Mouse (Mus musculus): ENCODE data around the gene Tia1. TPM values are rescaled to one million over a fixed set of nuclear protein-coding genes. Genes with fewer than 3 reads are reported as not detected.

The Tia1 gene
- total and polyA plus RNA-seq, 2 experiments from 2014 or later: 67.8 to 76.7 TPM

- TF ChIP-seq EP300 (IDR thresholded peaks at IDR 0.05; ENCODE audit: low read depth) (peak; percentile 90), CTCF (IDR thresholded peaks at IDR 0.05; ENCODE audit: low read depth) (peak; percentile 99)
- ATAC-seq (ENCODE audit: insufficient read depth, low read depth): peak; percentile 90
- Histone ChIP-seq H3K4me3 (ENCODE audit: low read depth, low read length) (peak overlapping the region; percentile 54), H3K27me3 (ENCODE audit: control insufficient read depth, insufficient read depth, low read length) (no peaks in the 10 kb centered on the region), H3K9me3 (replicated peaks; ENCODE audit: control insufficient read depth, low read length) (no peaks in the 10 kb centered on the region), H3K27ac (ENCODE audit: low read depth) (peak overlapping the region; percentile 95), H3K4me2 (ENCODE audit: low read depth, low read length) (peak overlapping the region; percentile 63), H3K9ac (replicated peaks; ENCODE audit: low read depth, low read length) (peak overlapping the region; percentile 66), H3K36me3 (replicated peaks; ENCODE audit: control insufficient read depth, insufficient read depth, low read length) (peaks cover 17% of the 10 kb centered on the region), H3K4me1 (ENCODE audit: control insufficient read depth, insufficient read depth) (peaks cover 51% of the 10 kb centered on the region)
- DNase-seq (ENCODE audit: low spot score): peak; percentile 98
- WGBS: under 1% methylated on average over 56 of the region's 56 CpGs
Measured at GRCm38 (mm10) chr6:86472100-86472955, 68.3 kb downstream of the Tia1 start.

DNA sequence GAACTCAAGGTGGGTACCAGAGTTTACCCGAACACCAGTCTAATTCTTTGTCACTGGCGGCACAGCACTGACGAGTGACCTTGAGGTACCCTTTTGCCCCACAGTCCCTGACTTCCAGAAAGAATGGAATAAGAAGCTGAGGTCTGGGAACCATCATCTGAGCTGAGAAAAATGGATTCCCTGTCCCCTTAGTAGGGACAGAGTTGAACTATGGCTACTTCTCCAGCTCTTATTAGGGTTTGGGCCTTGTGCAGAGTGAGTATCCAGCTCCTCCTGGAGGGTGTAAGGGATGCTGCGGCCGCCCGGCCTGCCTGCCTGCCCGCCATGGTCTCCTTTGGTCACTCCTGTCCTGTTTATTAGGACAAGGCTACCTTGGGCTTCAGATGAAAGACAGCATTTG, 69.1 kb downstream of the Tia1 start:
- Histone ChIP-seq H3K4me2 (ENCODE audit: low read depth, low read length) (peak overlapping the region; percentile 63), H3K4me1 (ENCODE audit: control insufficient read depth, insufficient read depth) (peaks cover 58% of the 10 kb centered on the region), H3K9ac (replicated peaks; ENCODE audit: low read depth, low read length) (peak overlapping the region; percentile 66; the same call in 1 of the 2 replicates), H3K27ac (ENCODE audit: low read depth) (peak overlapping the region; percentile 95), H3K9me3 (replicated peaks; ENCODE audit: control insufficient read depth, low read length) (no peaks in the 10 kb centered on the region), H3K36me3 (replicated peaks; ENCODE audit: control insufficient read depth, insufficient read depth, low read length) (peaks cover 11% of the 10 kb centered on the region), H3K27me3 (ENCODE audit: control insufficient read depth, insufficient read depth, low read length) (no peaks in the 10 kb centered on the region), H3K4me3 (ENCODE audit: low read depth, low read length) (peak overlapping the region; percentile 54; the same call in 1 of the 2 replicates)
- TF ChIP-seq EP300 (IDR thresholded peaks at IDR 0.05; ENCODE audit: low read depth) (no peak), CTCF (IDR thresholded peaks at IDR 0.05; ENCODE audit: low read depth) (no peak)
- no peak for DNase-seq (ENCODE audit: low spot score)
- no peak for ATAC-seq (ENCODE audit: insufficient read depth, low read depth)
- WGBS: 62% methylated on average over 7 of the region's 7 CpGs

DNA sequence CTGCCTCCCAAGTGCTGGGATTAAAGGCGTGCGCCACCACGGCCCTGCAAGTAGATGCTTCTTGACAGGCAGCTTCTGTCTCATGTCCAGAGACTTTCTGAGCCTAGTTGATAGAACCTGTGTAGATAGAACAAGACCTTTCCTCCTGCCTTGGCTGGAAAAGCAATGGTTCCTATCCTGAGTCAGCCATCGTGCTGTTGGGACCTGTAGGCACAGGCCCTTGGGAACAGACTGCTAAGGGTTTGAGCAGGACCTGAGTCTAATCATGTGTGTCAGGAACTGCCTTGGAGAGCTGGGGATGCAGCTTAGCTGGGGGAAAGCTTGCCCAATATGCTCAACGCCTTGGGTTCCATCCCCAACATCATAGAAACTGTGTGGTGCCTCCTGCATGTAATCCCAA, 70.1 kb downstream of the Tia1 start:
- 89% methylated on average over 5 of the region's 5 CpGs for WGBS
- Histone ChIP-seq H3K36me3 (replicated peaks; ENCODE audit: control insufficient read depth, insufficient read depth, low read length) (peaks cover 11% of the 10 kb centered on the region), H3K9ac (replicated peaks; ENCODE audit: low read depth, low read length) (no peak overlapping the region), H3K4me2 (ENCODE audit: low read depth, low read length) (no peak overlapping the region), H3K27me3 (ENCODE audit: control insufficient read depth, insufficient read depth, low read length) (no peaks in the 10 kb centered on the region), H3K27ac (ENCODE audit: low read depth) (peak overlapping the region; percentile 95), H3K9me3 (replicated peaks; ENCODE audit: control insufficient read depth, low read length) (no peaks in the 10 kb centered on the region), H3K4me1 (ENCODE audit: control insufficient read depth, insufficient read depth) (peaks cover 67% of the 10 kb centered on the region), H3K4me3 (ENCODE audit: low read depth, low read length) (no peak overlapping the region)
- ATAC-seq (ENCODE audit: insufficient read depth, low read depth): no peak
- TF ChIP-seq CTCF (IDR thresholded peaks at IDR 0.05; ENCODE audit: low read depth) (no peak), EP300 (IDR thresholded peaks at IDR 0.05; ENCODE audit: low read depth) (no peak)
- DNase-seq (ENCODE audit: low spot score): no peak

DNA sequence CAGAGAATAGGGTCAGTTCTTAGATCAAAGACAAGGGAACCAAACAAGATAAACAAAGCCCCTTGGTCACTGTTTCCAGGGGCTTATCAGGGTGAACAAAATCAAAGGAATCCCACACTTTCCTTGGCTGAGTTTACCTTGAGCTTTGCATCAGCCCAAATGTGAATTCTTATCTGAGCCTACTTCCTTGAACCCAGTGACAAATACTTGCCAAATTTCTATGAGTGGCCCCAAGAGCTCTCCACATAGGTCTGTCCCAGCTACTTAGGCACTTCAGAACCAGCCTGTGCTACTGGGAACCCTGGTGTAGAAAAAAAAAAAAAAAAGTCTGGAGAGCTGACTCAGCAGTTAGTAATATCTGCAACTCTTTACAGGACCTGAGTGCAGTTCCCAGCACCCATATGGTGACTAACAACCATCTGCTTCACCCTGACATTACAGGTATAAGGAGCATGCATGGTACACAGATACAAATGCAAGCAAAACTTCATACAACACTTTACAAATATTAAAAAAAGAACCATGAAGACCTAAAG, 70.7 kb downstream of the Tia1 start:
- TF ChIP-seq EP300 (IDR thresholded peaks at IDR 0.05; ENCODE audit: low read depth): no peak
- no peak for TF ChIP-seq CTCF (IDR thresholded peaks at IDR 0.05; ENCODE audit: low read depth)
- peaks cover 72% of the 10 kb centered on the region for H3K4me1 ChIP-seq (ENCODE audit: control insufficient read depth, insufficient read depth)
- peak overlapping the region; percentile 32; the same call in 1 of the 2 replicates for H3K9ac ChIP-seq (replicated peaks; ENCODE audit: low read depth, low read length)
- no peak for DNase-seq (ENCODE audit: low spot score)
- ATAC-seq (ENCODE audit: insufficient read depth, low read depth): no peak
- H3K9me3 ChIP-seq (replicated peaks; ENCODE audit: control insufficient read depth, low read length): no peaks in the 10 kb centered on the region
- H3K27me3 ChIP-seq (ENCODE audit: control insufficient read depth, insufficient read depth, low read length): no peaks in the 10 kb centered on the region
- H3K27ac ChIP-seq (ENCODE audit: low read depth): peak overlapping the region; percentile 95
- H3K36me3 ChIP-seq (replicated peaks; ENCODE audit: control insufficient read depth, insufficient read depth, low read length): peaks cover 8% of the 10 kb centered on the region
- no peak overlapping the region for H3K4me3 ChIP-seq (ENCODE audit: low read depth, low read length)
- H3K4me2 ChIP-seq (ENCODE audit: low read depth, low read length): no peak overlapping the region

- peaks cover 82% of the 10 kb centered on the region for H3K4me1 ChIP-seq (ENCODE audit: control insufficient read depth, insufficient read depth)
- 23% methylated on average over 9 of the region's 9 CpGs for WGBS
- TF ChIP-seq EP300 (IDR thresholded peaks at IDR 0.05; ENCODE audit: low read depth) (peak; percentile 95), CTCF (IDR thresholded peaks at IDR 0.05; ENCODE audit: low read depth) (no peak)
Measured at GRCm38 (mm10) chr6:86475462-86476167, 71.6 kb downstream of the Tia1 start.

More at GRCm38 (mm10) chr6:86475462-86476167, 71.6 kb downstream of the Tia1 start:
- ATAC-seq (ENCODE audit: insufficient read depth, low read depth): peak; percentile 54
- peak; percentile 95 for DNase-seq (ENCODE audit: low spot score)
- Histone ChIP-seq H3K27ac (ENCODE audit: low read depth) (peak overlapping the region; percentile 95), H3K9me3 (replicated peaks; ENCODE audit: control insufficient read depth, low read length) (no peaks in the 10 kb centered on the region), H3K36me3 (replicated peaks; ENCODE audit: control insufficient read depth, insufficient read depth, low read length) (no peaks in the 10 kb centered on the region), H3K4me3 (ENCODE audit: low read depth, low read length) (no peak overlapping the region), H3K4me2 (ENCODE audit: low read depth, low read length) (no peak overlapping the region), H3K27me3 (ENCODE audit: control insufficient read depth, insufficient read depth, low read length) (no peaks in the 10 kb centered on the region), H3K9ac (replicated peaks; ENCODE audit: low read depth, low read length) (peak overlapping the region; percentile 32; the same call in 1 of the 2 replicates)
